Mouse (Mus musculus) fibroblast of lung, adult 2 months (primary cell): Measurements from ENCODE around the gene Pcif1.

Experiments
- DNase-seq: peaks from one replicate; pipeline ENCODE4 v3.0.0-alpha.2; 2011; ENCODE audit warnings: low read depth

The Pcif1 gene

GRCm38 (mm10) chr2:164923291-164923690 is 44.2 kb downstream of the Pcif1 start:
- no peak for DNase-seq

- DNase-seq: peak; percentile 70
Measured at GRCm38 (mm10) chr2:164924100-164924857, 45.2 kb downstream of the Pcif1 start.

- DNase-seq: no peak
Measured at GRCm38 (mm10) chr2:164930706-164931581, 51.8 kb downstream of the Pcif1 start.

GRCm38 (mm10) chr2:164933534-164933933 is 54.4 kb downstream of the Pcif1 start:
- no peak for DNase-seq

GRCm38 (mm10) chr2:164935991-164936390 is 56.9 kb downstream of the Pcif1 start:
- no peak for DNase-seq

GRCm38 (mm10) chr2:164938146-164939091 is 59.3 kb downstream of the Pcif1 start:
- DNase-seq: no peak

GRCm38 (mm10) chr2:164939106-164939505 is 60.0 kb downstream of the Pcif1 start:
- DNase-seq: no peak

GRCm38 (mm10) chr2:164940140-164940830 is 61.2 kb downstream of the Pcif1 start, which contains the start of gene Mmp9:
TSS of gene Mmp9 (plus strand) at chr2:164940780.
- DNase-seq: no peak

- DNase-seq: no peak
Measured at GRCm38 (mm10) chr2:164942692-164943290, 63.7 kb downstream of the Pcif1 start.
